Mouse (Mus musculus) ES-Bruce4 (cell line): ENCODE results near the gene Uqcc1. TPM values are rescaled to one million over a fixed set of nuclear protein-coding genes. Genes with fewer than 3 reads are reported as not detected.

Experiments
- H3K27ac ChIP-seq: 2 replicates; pipeline ENCODE4 v1.5.1; 2012; ENCODE audit warnings: low read length, inconsistent platforms; ENCODE audit not compliant: insufficient read depth
- H3K27me3 ChIP-seq: 2 replicates; pipeline ENCODE4 v1.6.1; 2012; ENCODE audit warnings: mild to moderate bottlenecking, low read length, inconsistent platforms; ENCODE audit not compliant: control insufficient read depth, poor library complexity, insufficient read depth, severe bottlenecking
- H3K36me3 ChIP-seq: 2 replicates; pipeline ENCODE4 v1.6.1; 2012; ENCODE audit warnings: inconsistent platforms, mild to moderate bottlenecking, low read length, moderate library complexity; ENCODE audit not compliant: control insufficient read depth, poor library complexity, insufficient read depth, severe bottlenecking
- H3K4me1 ChIP-seq: one replicate; pipeline ENCODE4 v1.8.1; 2011; ENCODE audit warnings: low read length; ENCODE audit not compliant: control insufficient read depth, insufficient read depth
- H3K4me3 ChIP-seq: 2 replicates; pipeline ENCODE4 v1.5.1; 2011; ENCODE audit warnings: low read depth, mild to moderate bottlenecking, low read length
- H3K9ac ChIP-seq: 2 replicates; pipeline ENCODE4 v1.6.1; 2012; ENCODE audit warnings: low read depth, mild to moderate bottlenecking, inconsistent platforms; ENCODE audit not compliant: poor library complexity, severe bottlenecking
- H3K9me3 ChIP-seq: replicated peaks from 2 replicates; pipeline ENCODE4 v1.6.1; 2012; ENCODE audit warnings: mild to moderate bottlenecking, low read length, inconsistent platforms; ENCODE audit not compliant: control insufficient read depth, poor library complexity, insufficient read depth, severe bottlenecking
- CTCF ChIP-seq: IDR thresholded peaks from one replicate; pipeline ENCODE4 v1.8.1; 2011; ENCODE audit warnings: low read depth, low read length
- EP300 ChIP-seq: IDR thresholded peaks from 2 replicates; pipeline ENCODE4 v1.6.1; 2011; ENCODE audit warnings: low read depth, low read length; ENCODE audit not compliant: insufficient read depth
- POLR2A ChIP-seq: IDR thresholded peaks from one replicate; pipeline ENCODE4 v1.8.1; 2011; ENCODE audit warnings: low read length; ENCODE audit not compliant: insufficient read depth
- polyA plus RNA-seq: library from polyadenylated mRNA; stranded (reverse); fragments of >200 nt; gene quantifications from 2 replicates; pipeline ENCODE4 v1.2.4, GENCODE M21; 2011; ENCODE audit warnings: low read depth; ENCODE audit not compliant: missing spikeins, insufficient read depth, insufficient read length

Uqcc1 gene
- polyA plus RNA-seq, 1 experiment = 65.2 TPM

DNA sequence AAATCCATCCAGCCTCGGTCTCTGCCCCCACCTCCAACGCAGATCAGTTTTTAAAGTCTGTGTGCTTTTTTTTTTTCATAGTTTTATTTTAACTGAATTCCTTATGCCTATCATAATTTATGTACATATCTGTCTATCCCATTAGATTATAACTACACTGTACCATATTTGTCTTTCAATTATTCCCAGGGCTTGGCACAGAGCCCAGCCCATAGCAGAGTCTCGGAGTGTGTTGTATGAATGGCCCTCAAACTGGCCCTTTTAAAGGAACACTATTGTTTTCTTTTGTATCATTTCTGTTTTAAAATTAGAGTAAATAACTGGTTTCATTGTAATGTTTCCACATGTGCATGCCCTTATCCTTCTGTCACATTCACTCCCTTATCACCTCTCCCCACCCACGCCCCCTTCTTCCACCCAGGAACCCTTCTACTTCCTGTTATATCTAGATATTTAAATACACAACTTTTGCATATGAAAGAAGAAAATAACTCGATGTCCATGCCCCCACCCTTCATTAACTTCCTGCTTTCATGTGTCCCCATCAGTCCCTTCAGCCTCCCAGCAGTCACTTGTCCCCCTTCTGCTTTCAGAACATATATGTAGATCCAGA lies 17.4 kb upstream of the Uqcc1 start:
- H3K4me1 ChIP-seq = peaks cover 1% of the 10 kb centered on the region
- TF ChIP-seq EP300 (no peak), POLR2A (no peak), CTCF (no peak)

DNA sequence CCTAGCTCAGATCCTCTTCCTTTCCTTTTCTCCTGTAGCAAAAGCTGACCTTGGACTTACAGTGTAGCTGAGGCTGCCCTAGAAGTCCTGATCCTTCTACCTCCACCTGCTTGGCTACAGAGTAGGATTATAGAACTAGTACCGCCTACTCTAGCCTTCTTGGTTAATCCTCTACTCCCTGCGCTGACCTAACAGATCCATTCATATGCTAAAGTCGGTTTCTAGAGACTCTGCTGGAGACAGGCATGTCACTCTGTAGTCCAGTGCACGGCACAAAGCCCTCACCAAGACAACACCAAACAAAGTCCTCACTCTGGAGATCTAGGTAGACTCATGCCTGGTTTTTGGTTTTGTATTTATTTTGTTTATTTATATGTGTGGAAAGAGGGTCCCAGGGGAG lies 16.4 kb upstream of the Uqcc1 start:
- TF ChIP-seq EP300 (no peak), POLR2A (no peak), CTCF (no peak)
- peak overlapping the region; percentile 61 for H3K27ac ChIP-seq
- H3K36me3 ChIP-seq = no peaks in the 10 kb centered on the region
- no peak overlapping the region for H3K9ac ChIP-seq
- H3K4me3 ChIP-seq = no peak overlapping the region
- H3K4me1 ChIP-seq = peaks cover 1% of the 10 kb centered on the region
- no peaks in the 10 kb centered on the region for H3K9me3 ChIP-seq
- H3K27me3 ChIP-seq = no peaks in the 10 kb centered on the region

More for the DNA sequence above, 17.4 kb upstream of the Uqcc1 start:
- H3K27me3 ChIP-seq = no peaks in the 10 kb centered on the region
- H3K9ac ChIP-seq = no peak overlapping the region
- no peak overlapping the region for H3K27ac ChIP-seq
- no peaks in the 10 kb centered on the region for H3K36me3 ChIP-seq
- no peaks in the 10 kb centered on the region for H3K9me3 ChIP-seq
- H3K4me3 ChIP-seq = no peak overlapping the region

- H3K9ac ChIP-seq = no peak overlapping the region
- no peak overlapping the region for H3K4me3 ChIP-seq
Measured at GRCm38 (mm10) chr2:155946069-155946468, 16.0 kb upstream of the Uqcc1 start.

GRCm38 (mm10) chr2:155945580-155945979 lies 15.5 kb upstream of the Uqcc1 start:
- Histone ChIP-seq H3K36me3 (no peaks in the 10 kb centered on the region), H3K27me3 (no peaks in the 10 kb centered on the region), H3K4me1 (peaks cover 1% of the 10 kb centered on the region), H3K4me3 (no peak overlapping the region), H3K27ac (no peak overlapping the region), H3K9ac (no peak overlapping the region), H3K9me3 (no peaks in the 10 kb centered on the region)
- TF ChIP-seq EP300 (no peak), CTCF (no peak), POLR2A (no peak)

More at GRCm38 (mm10) chr2:155946069-155946468, 16.0 kb upstream of the Uqcc1 start:
- Histone ChIP-seq H3K9me3 (no peaks in the 10 kb centered on the region), H3K36me3 (no peaks in the 10 kb centered on the region), H3K4me1 (peaks cover 1% of the 10 kb centered on the region), H3K27ac (peak overlapping the region; percentile 61), H3K27me3 (no peaks in the 10 kb centered on the region)
- TF ChIP-seq POLR2A = no peak
- TF ChIP-seq CTCF = peak; percentile 76
- TF ChIP-seq EP300 = no peak

GRCm38 (mm10) chr2:155945124-155945523 lies 15.0 kb upstream of the Uqcc1 start, which contains the start of gene Gdf5:
Gene Gdf5, minus strand, starts transcription at chr2:155945367.
- H3K27ac ChIP-seq = peak within 1 kb of the TSS; percentile 61
- no peaks in the 10 kb centered on the region for H3K36me3 ChIP-seq
- no peak for TF ChIP-seq POLR2A
- no peak for TF ChIP-seq CTCF
- no peak for TF ChIP-seq EP300
- no peaks in the 10 kb centered on the region for H3K27me3 ChIP-seq
- H3K4me3 ChIP-seq = peak within 1 kb of the TSS; percentile 11
- H3K4me1 ChIP-seq = peaks cover 2% of the 10 kb centered on the region
- no peak within 1 kb of the TSS for H3K9ac ChIP-seq
- H3K9me3 ChIP-seq = no peaks in the 10 kb centered on the region

DNA sequence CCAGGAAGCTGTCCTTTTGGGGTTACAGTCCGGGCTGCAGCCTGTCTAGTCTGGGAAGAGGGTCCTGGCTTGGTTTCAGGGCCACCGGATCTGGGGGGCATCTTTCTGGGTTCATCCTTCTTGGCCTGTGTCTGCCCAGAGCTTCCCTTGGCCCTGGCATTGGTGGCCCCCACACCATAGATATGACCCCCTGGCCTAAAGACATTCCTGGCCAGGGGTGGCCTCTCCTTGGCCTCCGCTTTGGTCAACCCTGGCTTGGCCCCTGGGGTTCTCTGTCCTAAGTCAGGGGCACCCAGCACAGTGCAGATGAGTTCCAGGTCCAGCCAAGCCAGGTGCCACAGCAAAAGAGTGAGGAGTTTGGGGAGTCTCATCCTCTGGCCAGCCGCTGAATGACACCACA lies 14.6 kb upstream of the Uqcc1 start:
- no peak overlapping the region for H3K9ac ChIP-seq
- no peaks in the 10 kb centered on the region for H3K36me3 ChIP-seq
- H3K4me3 ChIP-seq = peak overlapping the region; percentile 11
- no peaks in the 10 kb centered on the region for H3K9me3 ChIP-seq
- no peaks in the 10 kb centered on the region for H3K27me3 ChIP-seq
- H3K27ac ChIP-seq = no peak overlapping the region
- peaks cover 5% of the 10 kb centered on the region for H3K4me1 ChIP-seq
- TF ChIP-seq POLR2A (no peak), CTCF (no peak), EP300 (no peak)
